Mouse (Mus musculus) bone marrow, adult 2 months (tissue): ENCODE measurements around the gene Itprid1.

Source experiments
- CTCF ChIP-seq: fragments of 200-500 bp; IDR thresholded peaks from 2 replicates; pipeline ENCODE4 v1.5.1; 2011; ENCODE audit warnings: low read length, control low read depth; ENCODE audit not compliant: control insufficient read depth, insufficient read depth
- POLR2A ChIP-seq: fragments of 200-500 bp; IDR thresholded peaks from 2 replicates; pipeline ENCODE4 v1.6.1; 2011; ENCODE audit warnings: low read depth, mild to moderate bottlenecking, control low read depth, low read length, borderline replicate concordance; ENCODE audit not compliant: control insufficient read depth

DNA sequence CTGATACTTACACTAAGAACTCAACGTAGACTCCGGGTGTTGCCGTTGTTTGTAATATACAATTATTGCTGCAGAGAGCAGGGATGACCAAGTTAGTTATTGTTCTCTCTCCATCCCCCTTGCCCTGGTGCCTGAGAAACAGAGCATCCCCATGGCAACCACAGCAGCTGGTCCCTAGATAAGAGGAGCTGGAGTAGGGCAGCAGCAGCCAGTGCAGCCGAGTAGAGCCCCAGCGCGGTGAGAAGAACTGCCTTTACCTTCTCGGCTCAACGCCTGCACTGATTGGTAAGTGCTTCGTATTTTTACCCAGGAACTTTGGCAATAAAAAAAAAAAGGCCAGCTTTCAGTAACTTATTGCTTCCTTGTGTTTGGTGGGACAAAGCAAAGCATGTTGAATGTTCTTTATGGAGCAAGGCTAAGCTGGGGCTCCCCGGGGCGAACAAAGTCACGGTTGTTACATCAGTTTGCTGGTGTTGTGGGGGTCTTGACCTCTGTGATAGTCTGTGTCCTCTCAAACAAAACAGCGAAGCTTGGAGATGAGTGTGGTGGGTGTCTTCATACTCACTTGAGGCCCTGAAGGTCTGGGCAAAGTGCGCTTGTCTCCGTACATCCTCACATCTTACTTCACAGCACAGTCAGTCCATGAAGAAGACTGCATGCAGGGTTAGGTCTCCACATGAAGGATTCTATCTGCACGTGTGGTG, 180.7 kb downstream of the Itprid1 start, which contains the start of gene Ppp1r17:
- no peak for TF ChIP-seq CTCF
- no peak for TF ChIP-seq POLR2A
